Mouse (Mus musculus): ENCODE data around the gene Kcnh2.

- TF ChIP-seq CTCF (conservative IDR thresholded peaks at IDR 0.05; ENCODE audit: insufficient read depth, insufficient read length, low read depth, low read length): no peak
- no peak for TF ChIP-seq POLR2A (IDR thresholded peaks at IDR 0.05; ENCODE audit: low read depth, low read length)
Measured at GRCm38 (mm10) chr5:24388246-24388915, 37.0 kb upstream of the Kcnh2 start.

Measured in kidney, adult 2 months (tissue).